Comparison of ENCODE assay signal across 17 mouse cellular contexts in the genomic region with DNA sequence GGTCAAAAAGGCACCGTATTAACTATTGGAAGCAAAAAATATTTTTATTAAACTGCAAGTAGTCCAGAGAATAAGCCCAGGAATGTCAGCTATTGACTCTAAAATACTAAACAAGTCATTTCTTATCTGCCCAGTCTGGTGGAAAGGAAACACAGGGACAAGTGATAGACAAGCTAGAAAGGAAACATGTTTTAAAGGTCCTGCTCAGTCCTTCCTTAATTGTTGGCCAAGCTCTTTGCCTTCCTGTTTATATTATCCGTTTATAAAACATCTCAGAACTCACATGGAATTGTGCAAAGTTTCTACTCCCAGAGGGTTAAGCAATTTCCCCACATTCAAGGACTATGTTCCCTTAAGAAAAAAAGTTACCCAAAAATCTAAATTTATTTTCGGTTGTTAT. TPM values are rescaled to one million over a fixed set of nuclear protein-coding genes. Genes with fewer than 3 reads are reported as not detected.
DNase-seq lines count a peak whose midpoint lies in the region; ATAC-seq lines count a peak whose summit lies in the region.
"Had no signal": no experiment of that assay in that cellular context is flagged by ENCODE, and none has a peak within 500 bp of the region (broad histone marks: within the 10 kb centered on the region; RNA-seq: fewer than 3 reads in every experiment).

No protein-coding gene starts in this region.

- no peaks in the 10 kb centered on the region for H3K36me3 ChIP-seq in heart, embryonic 12.5 days
- H3K36me3 ChIP-seq in heart, embryonic 11.5 days (ENCODE audit: control insufficient read depth, insufficient read depth, low read length): no peaks in the 10 kb centered on the region
- no peaks in the 10 kb centered on the region for H3K36me3 ChIP-seq in liver, embryonic 13.5 days
- H3K36me3 ChIP-seq in liver, embryonic 12.5 days: no peaks in the 10 kb centered on the region
- H3K36me3 ChIP-seq in heart, embryonic 16.5 days (ENCODE audit: control insufficient read depth, insufficient read depth): no peaks in the 10 kb centered on the region
- H3K36me3 ChIP-seq: embryonic facial prominence, embryonic 13.5 days; midbrain, embryonic 10.5 days; neural tube, embryonic 13.5 days had no signal

- ATAC-seq in heart, embryonic 12.5 days (ENCODE audit: insufficient number of reproducible peaks, low FRiP score): 0 out of 2 replicates have a peak, but pooled peaks have one; percentile 64
- ATAC-seq in heart, embryonic 11.5 days (replicated peaks; ENCODE audit: insufficient number of reproducible peaks, low FRiP score, low TSS enrichment): no peak
- 0 out of 2 replicates have a peak, but pooled peaks have one; percentile 18 for ATAC-seq in liver, embryonic 13.5 days (ENCODE audit: low read depth)
- no peak for ATAC-seq in liver, embryonic 12.5 days
- no peak; the same call in 1 of the 2 replicates for ATAC-seq in heart, embryonic 16.5 days (replicated peaks; ENCODE audit: extremely low read depth, insufficient read depth, low FRiP score)
- ATAC-seq: hindbrain, embryonic 16.5 days had no signal

- 59% methylated on average over 3 of the region's 3 CpGs for WGBS in heart, embryonic 12.5 days
- 59% methylated on average over 3 of the region's 3 CpGs for WGBS in heart, embryonic 11.5 days (ENCODE audit: insufficient replicate concordance)
- WGBS in liver, embryonic 13.5 days (ENCODE audit: insufficient replicate concordance): 27% methylated on average over 3 of the region's 3 CpGs
- 43% methylated on average over 3 of the region's 3 CpGs for WGBS in liver, embryonic 12.5 days (ENCODE audit: insufficient replicate concordance)
- WGBS in heart, embryonic 16.5 days: 43% methylated on average over 3 of the region's 3 CpGs

- peak overlapping the region; percentile 70; the same call in 1 of the 2 replicates for H3K27ac ChIP-seq in heart, embryonic 12.5 days (ENCODE audit: poor library complexity, severe bottlenecking)
- H3K27ac ChIP-seq in heart, embryonic 11.5 days (ENCODE audit: low read depth, low read length): no peak overlapping the region
- H3K27ac ChIP-seq in liver, embryonic 13.5 days: no peak overlapping the region
- H3K27ac ChIP-seq in liver, embryonic 12.5 days: no peak overlapping the region
- peak overlapping the region; percentile 56 for H3K27ac ChIP-seq in heart, embryonic 16.5 days (ENCODE audit: low read length)
- H3K27ac ChIP-seq: embryonic facial prominence, embryonic 13.5 days; liver, embryonic 14.5 days; midbrain, embryonic 10.5 days; neural tube, embryonic 13.5 days had no signal

- no peak overlapping the region for H3K4me2 ChIP-seq in heart, embryonic 12.5 days
- H3K4me2 ChIP-seq in heart, embryonic 11.5 days: no peak overlapping the region
- no peak overlapping the region for H3K4me2 ChIP-seq in liver, embryonic 13.5 days
- no peak overlapping the region for H3K4me2 ChIP-seq in liver, embryonic 12.5 days
- H3K4me2 ChIP-seq in heart, embryonic 16.5 days (ENCODE audit: low read depth, low read length): no peak overlapping the region
- H3K4me2 ChIP-seq: embryonic facial prominence, embryonic 13.5 days; neural tube, embryonic 13.5 days had no signal

- no peak overlapping the region for H3K4me3 ChIP-seq in heart, embryonic 12.5 days
- no peak overlapping the region for H3K4me3 ChIP-seq in heart, embryonic 11.5 days (ENCODE audit: low read depth, low read length)
- no peak overlapping the region for H3K4me3 ChIP-seq in liver, embryonic 13.5 days (replicated peaks)
- no peak overlapping the region for H3K4me3 ChIP-seq in liver, embryonic 12.5 days
- H3K4me3 ChIP-seq in heart, embryonic 16.5 days (ENCODE audit: low read length): no peak overlapping the region
- H3K4me3 ChIP-seq: embryonic facial prominence, embryonic 13.5 days; midbrain, embryonic 10.5 days; neural tube, embryonic 13.5 days had no signal

- no peak for DNase-seq in liver, embryonic 13.5 days
- DNase-seq in lung, postnatal 25 days (ENCODE audit: low spot score): peak; percentile 42
- no peak for DNase-seq in layer of hippocampus, postnatal 36 days
- DNase-seq: adrenal gland, adult 2 months; cerebellum, adult 11 months; kidney, postnatal 10 days; right cerebral cortex, postnatal 25 days had no signal

- H3K9ac ChIP-seq in heart, embryonic 12.5 days: no peak overlapping the region
- H3K9ac ChIP-seq in heart, embryonic 11.5 days (ENCODE audit: low read depth, low read length): no peak overlapping the region
- H3K9ac ChIP-seq in liver, embryonic 13.5 days: no peak overlapping the region
- no peak overlapping the region for H3K9ac ChIP-seq in liver, embryonic 12.5 days
- no peak overlapping the region for H3K9ac ChIP-seq in heart, embryonic 16.5 days (ENCODE audit: low read length)
- H3K9ac ChIP-seq: embryonic facial prominence, embryonic 13.5 days; liver, embryonic 14.5 days; neural tube, embryonic 13.5 days had no signal

- H3K4me1 ChIP-seq in heart, embryonic 12.5 days (replicated peaks): no peaks in the 10 kb centered on the region
- H3K4me1 ChIP-seq in heart, embryonic 11.5 days (ENCODE audit: control insufficient read depth, insufficient read depth, low read length): no peaks in the 10 kb centered on the region
- H3K4me1 ChIP-seq in liver, embryonic 13.5 days (replicated peaks): no peaks in the 10 kb centered on the region
- no peaks in the 10 kb centered on the region for H3K4me1 ChIP-seq in liver, embryonic 12.5 days
- no peaks in the 10 kb centered on the region for H3K4me1 ChIP-seq in heart, embryonic 16.5 days (ENCODE audit: control insufficient read depth, insufficient read depth, low read length)
- H3K4me1 ChIP-seq: embryonic facial prominence, embryonic 13.5 days; midbrain, embryonic 10.5 days; neural tube, embryonic 13.5 days had no signal

- H3K27me3 ChIP-seq in heart, embryonic 12.5 days (replicated peaks): no peaks in the 10 kb centered on the region
- no peaks in the 10 kb centered on the region for H3K27me3 ChIP-seq in heart, embryonic 11.5 days (ENCODE audit: control insufficient read depth, insufficient read depth, low read length)
- H3K27me3 ChIP-seq in liver, embryonic 13.5 days: no peaks in the 10 kb centered on the region
- no peaks in the 10 kb centered on the region for H3K27me3 ChIP-seq in liver, embryonic 12.5 days (replicated peaks)
- H3K27me3 ChIP-seq in heart, embryonic 16.5 days (ENCODE audit: control insufficient read depth, insufficient read depth, low read length): no peaks in the 10 kb centered on the region
- H3K27me3 ChIP-seq: embryonic facial prominence, embryonic 13.5 days; neural tube, embryonic 13.5 days had no signal

- no peaks in the 10 kb centered on the region for H3K9me3 ChIP-seq in heart, embryonic 12.5 days (replicated peaks)
- no peaks in the 10 kb centered on the region for H3K9me3 ChIP-seq in heart, embryonic 11.5 days (replicated peaks; ENCODE audit: control insufficient read depth, low read length)
- H3K9me3 ChIP-seq in liver, embryonic 13.5 days (replicated peaks): no peaks in the 10 kb centered on the region
- no peaks in the 10 kb centered on the region for H3K9me3 ChIP-seq in liver, embryonic 12.5 days (replicated peaks)
- no peaks in the 10 kb centered on the region for H3K9me3 ChIP-seq in heart, embryonic 16.5 days (replicated peaks; ENCODE audit: control insufficient read depth, low read length)
- H3K9me3 ChIP-seq: embryonic facial prominence, embryonic 13.5 days; midbrain, embryonic 10.5 days; neural tube, embryonic 13.5 days had no signal

RNA-seq across cellular contexts. Expression of a gene that starts 54.9 kb away (rescaled TPM):
- 15.7 and 17.1 TPM in 2 replicates for polyA plus RNA-seq in heart, embryonic 12.5 days (2016; fragmentation: Nextera tagmentation; extraction: Ambion mirVana)
- 11.0 and 12.8 TPM in 2 replicates for polyA plus RNA-seq in heart, embryonic 11.5 days (2014; fragmentation: Nextera tagmentation; extraction: Ambion mirVana)
- polyA plus RNA-seq in liver, embryonic 13.5 days (2015; fragmentation: Nextera tagmentation; extraction: Ambion mirVana): 4.2 and 5.4 TPM in 2 replicates
- 7.6 and 8.3 TPM in 2 replicates for polyA plus RNA-seq in liver, embryonic 12.5 days (2016; fragmentation: Nextera tagmentation; extraction: Ambion mirVana)
- polyA plus RNA-seq in heart, embryonic 16.5 days (2015; fragmentation: Nextera tagmentation; extraction: Ambion mirVana): 22.0 and 22.1 TPM in 2 replicates
- total RNA-seq in layer of hippocampus, postnatal 36 days (2021): 1 to 10 TPM; 2.0 to 2.5 TPM
- total RNA-seq: monocyte, adult 5-6 weeks had no signal

Comparison
In these comparisons a context has a peak if more than half of its experiments do, and no peak if none do; other contexts are left out.
1. ATAC-seq: peak in heart, embryonic 12.5 days (single experiment) and liver, embryonic 13.5 days (single experiment); none in heart, embryonic 11.5 days (single experiment), liver, embryonic 12.5 days (single experiment) and heart, embryonic 16.5 days (single experiment).
2. H3K27ac ChIP-seq: peak in heart, embryonic 12.5 days (single experiment) and heart, embryonic 16.5 days (single experiment); none in heart, embryonic 11.5 days (single experiment), liver, embryonic 13.5 days (single experiment) and liver, embryonic 12.5 days (single experiment).